Mouse (Mus musculus) cerebellum, adult 2 months (tissue): ENCODE measurements around the gene Gcnt7. TPM values are rescaled to one million over a fixed set of nuclear protein-coding genes. Genes with fewer than 3 reads are reported as not detected.

ENCODE experiments used
- DNase-seq, 2 experiments: peaks; one replicate each; pipeline ENCODE4 v3.0.0; 2021
- H3K27ac ChIP-seq: fragments of 200-500 bp; 2 replicates; pipeline ENCODE4 v1.5.1; 2012; ENCODE audit warnings: low read length, control low read depth, inconsistent platforms; ENCODE audit not compliant: insufficient read depth
- H3K27me3 ChIP-seq: fragments of 200-500 bp; 2 replicates; pipeline ENCODE4 v1.6.1; 2012; ENCODE audit warnings: inconsistent platforms, mild to moderate bottlenecking, low read length, moderate library complexity; ENCODE audit not compliant: control insufficient read depth, insufficient read depth
- H3K4me1 ChIP-seq: fragments of 200-500 bp; 2 replicates; pipeline ENCODE4 v1.6.1; 2011; ENCODE audit warnings: low read length; ENCODE audit not compliant: control insufficient read depth, insufficient read depth
- H3K4me3 ChIP-seq: fragments of 200-500 bp; replicated peaks from 2 replicates; pipeline ENCODE3; 2011; ENCODE audit warnings: mild to moderate bottlenecking, low read depth, low read length, control low read depth; ENCODE audit not compliant: insufficient read depth
- CTCF ChIP-seq: fragments of 200-500 bp; IDR thresholded peaks from 2 replicates; pipeline ENCODE4 v1.5.1; 2011; ENCODE audit warnings: low read depth, mild to moderate bottlenecking, control low read depth, low read length, moderate library complexity, borderline replicate concordance; ENCODE audit not compliant: insufficient read depth
- POLR2A ChIP-seq: fragments of 200-500 bp; IDR thresholded peaks from 2 replicates; pipeline ENCODE4 v1.6.1; 2011; ENCODE audit warnings: low read length, control low read depth, borderline replicate concordance; ENCODE audit not compliant: insufficient read depth
- WGBS: fragments of 180-500 bp; shearing (Covaris S2); methylation state at CpG from one replicate; pipeline ENCODE4 v1.1.7; 2018; 5-methylcytosine and 5-hydroxymethylcytosine counted together
- polyA plus RNA-seq: library from polyadenylated mRNA; depleted of rRNA; stranded (reverse); fragments of >200 nt; gene quantifications from 2 replicates; pipeline ENCODE4 v1.2.3, GENCODE M21; 2012

The Gcnt7 gene
- polyA plus RNA-seq, 1 experiment: not detected

DNA sequence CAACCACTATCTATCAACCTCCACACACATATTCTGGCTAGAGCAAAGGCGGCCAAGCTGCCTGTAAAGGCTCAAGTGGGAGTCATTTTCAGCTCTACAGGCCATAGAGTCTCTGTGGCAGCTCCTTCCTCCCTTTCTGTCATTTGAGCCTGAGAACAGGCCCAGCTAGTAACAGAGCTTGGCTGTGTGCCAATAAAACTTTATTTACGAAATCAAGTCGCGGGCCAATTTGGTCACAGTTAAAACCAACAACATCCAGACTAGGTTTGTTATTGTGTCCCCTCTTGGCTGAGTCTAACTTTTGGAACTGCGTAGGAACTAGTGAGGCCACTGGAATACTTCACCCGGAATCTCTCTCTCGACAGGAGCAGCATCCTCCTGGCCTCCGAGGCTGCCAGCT is 15.2 kb upstream of the Gcnt7 start:
- Histone ChIP-seq H3K27me3 (peaks cover 1% of the 10 kb centered on the region; the same call in 1 of the 2 replicates), H3K4me3 (no peak overlapping the region), H3K4me1 (no peaks in the 10 kb centered on the region), H3K27ac (no peak overlapping the region)
- WGBS: 11% methylated on average over 8 of the region's 8 CpGs
- no peak for DNase-seq
- no peak for TF ChIP-seq CTCF
- no peak for TF ChIP-seq POLR2A

DNA sequence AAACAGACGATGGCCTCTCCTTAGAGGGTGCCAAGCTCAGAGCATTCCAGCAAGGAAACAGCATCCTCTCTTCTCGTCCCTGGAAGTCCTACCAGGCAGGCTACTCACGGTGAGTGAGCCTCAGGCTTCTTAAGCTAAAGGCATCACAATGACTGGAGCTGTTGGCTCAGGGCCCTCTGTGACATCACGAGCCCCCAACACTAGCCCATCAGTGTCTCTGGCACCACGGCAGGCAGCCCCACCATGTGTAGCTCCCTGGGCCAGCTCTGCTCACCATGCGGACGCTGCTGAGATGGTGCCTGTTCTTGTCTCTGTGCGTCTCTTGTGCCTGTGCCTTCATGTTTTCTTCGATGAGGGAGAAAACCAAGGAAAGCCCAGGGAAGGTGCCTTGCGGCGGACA is 13.9 kb upstream of the Gcnt7 start, which contains the start of gene Fam209:
TSS of gene Fam209 (plus strand) at position 203 of the 400 bp plus-strand sequence.
- Histone ChIP-seq H3K4me3 (no peak within 1 kb of the TSS), H3K27me3 (peaks cover 1% of the 10 kb centered on the region; the same call in 1 of the 2 replicates), H3K4me1 (no peaks in the 10 kb centered on the region), H3K27ac (no peak within 1 kb of the TSS)
- no peak for TF ChIP-seq POLR2A
- TF ChIP-seq CTCF: no peak
- DNase-seq: no peak
- 38% methylated on average over 11 of the region's 11 CpGs for WGBS

DNA sequence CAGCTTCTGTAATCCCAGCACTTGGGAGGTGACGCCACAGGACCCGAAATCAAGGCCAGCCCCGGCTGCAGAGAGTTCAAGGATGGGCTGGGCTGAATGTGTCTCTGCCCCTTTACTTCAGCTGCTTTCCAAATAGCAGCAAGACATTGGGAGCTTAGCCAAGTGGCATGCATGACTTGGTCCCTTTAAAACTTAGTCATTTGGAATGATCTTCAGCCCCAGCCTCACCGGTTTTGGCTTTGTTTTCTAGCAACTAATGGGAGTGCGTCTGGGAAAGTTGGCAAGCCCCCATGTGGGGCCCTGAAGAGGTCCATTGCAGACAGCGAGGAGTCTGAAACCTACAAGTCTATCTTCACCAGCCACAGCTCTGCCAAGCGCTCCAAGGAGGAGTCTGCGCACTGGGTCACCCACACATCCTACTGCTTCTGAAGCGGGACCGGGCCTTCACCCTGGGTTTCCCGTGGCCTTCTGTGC is 10.0 kb upstream of the Gcnt7 start:
- DNase-seq: peak in 1 of 2 experiments; percentile 25
- no peaks in the 10 kb centered on the region for H3K27me3 ChIP-seq
- H3K4me3 ChIP-seq: no peak overlapping the region
- no peak overlapping the region for H3K27ac ChIP-seq
- WGBS: 18% methylated on average over 11 of the region's 11 CpGs
- TF ChIP-seq POLR2A: no peak
- no peak for TF ChIP-seq CTCF
- no peaks in the 10 kb centered on the region for H3K4me1 ChIP-seq

DNA sequence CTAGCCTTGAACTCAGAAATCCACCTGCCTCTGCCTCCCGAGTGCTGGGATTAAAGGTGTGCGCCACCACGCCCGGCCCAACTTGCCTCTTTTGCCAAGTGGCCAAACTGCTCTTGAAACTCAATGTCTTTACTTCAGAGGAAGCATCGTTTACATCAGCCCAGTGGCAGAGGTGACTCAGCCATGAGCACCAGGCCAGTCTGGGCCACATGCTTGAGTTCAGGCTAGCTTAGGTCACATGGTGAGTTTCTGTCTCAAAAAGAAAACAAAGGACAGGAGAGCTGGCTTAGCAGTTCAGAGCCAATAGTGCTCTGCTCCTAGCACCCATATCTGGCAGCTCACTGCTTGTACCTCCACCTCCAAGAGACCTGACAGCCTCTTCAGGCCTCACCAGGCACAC is 8.8 kb upstream of the Gcnt7 start:
- WGBS: 91% methylated on average over 5 of the region's 5 CpGs
- Histone ChIP-seq H3K4me3 (no peak overlapping the region), H3K27me3 (no peaks in the 10 kb centered on the region), H3K4me1 (0 out of 2 replicates have a peak, but pooled peaks cover 3% of the 10 kb centered on the region), H3K27ac (no peak overlapping the region)
- TF ChIP-seq POLR2A (no peak), CTCF (no peak)
- DNase-seq: no peak

DNA sequence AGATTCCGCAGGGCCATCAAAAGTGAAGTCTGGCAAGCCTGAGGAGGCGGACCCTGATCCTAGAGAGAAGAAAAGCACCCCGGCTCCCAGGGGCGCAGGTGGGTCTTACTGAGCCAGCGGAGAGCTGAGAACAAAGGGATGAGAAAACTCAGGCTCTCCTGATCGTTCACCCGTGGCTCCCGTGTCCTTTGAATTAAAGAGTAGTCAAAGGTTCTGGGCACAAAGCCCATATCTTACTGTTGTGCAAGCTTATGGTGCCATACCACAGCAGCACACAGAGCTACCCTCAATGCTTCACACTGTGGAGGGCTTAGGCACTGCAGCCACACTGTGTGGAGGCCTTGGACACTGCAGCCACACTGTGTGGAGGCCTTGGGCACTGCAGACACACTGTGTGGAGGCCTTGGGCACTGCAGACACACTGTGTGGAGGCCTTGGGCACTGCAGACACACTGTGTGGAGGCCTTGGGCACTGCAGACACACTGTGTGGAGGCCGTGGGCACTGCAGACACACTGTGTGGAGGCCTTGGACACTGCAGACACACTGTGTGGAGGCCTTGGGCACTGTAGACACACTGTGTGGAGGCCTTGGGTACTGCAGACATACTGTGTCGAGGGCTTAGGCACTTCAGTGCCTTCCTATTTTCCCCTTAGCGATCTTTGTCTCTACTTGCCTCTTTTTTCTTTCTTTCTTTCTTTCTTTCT is 8.2 kb upstream of the Gcnt7 start:
- no peaks in the 10 kb centered on the region for H3K27me3 ChIP-seq
- 66% methylated on average over 11 of the region's 11 CpGs for WGBS
- 0 out of 2 replicates have a peak, but pooled peaks cover 3% of the 10 kb centered on the region for H3K4me1 ChIP-seq
- no peak for DNase-seq
- no peak for TF ChIP-seq CTCF
- TF ChIP-seq POLR2A: no peak
- no peak overlapping the region for H3K27ac ChIP-seq
- no peak overlapping the region for H3K4me3 ChIP-seq

DNA sequence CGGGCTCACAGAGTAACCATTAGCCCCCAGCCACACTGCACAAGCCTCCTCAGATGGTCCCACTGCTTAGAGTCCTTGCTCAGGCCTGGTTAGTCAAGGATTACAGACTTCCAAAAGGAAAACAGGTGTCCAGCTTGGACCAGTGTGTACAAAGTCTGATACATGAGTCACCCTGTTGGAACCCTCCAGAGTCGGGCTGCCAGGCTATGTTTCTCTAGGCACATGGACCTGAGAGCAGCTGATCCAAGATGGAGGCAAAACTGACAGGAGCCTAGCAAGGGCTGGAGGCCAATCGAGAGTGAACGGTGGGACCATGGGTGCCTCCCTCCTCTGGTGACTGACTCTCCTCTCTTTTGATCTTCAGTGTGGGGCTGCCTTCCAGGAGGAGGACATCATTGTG is 4.4 kb upstream of the Gcnt7 start:
- DNase-seq: peak in 1 of 2 experiments; percentile 17

DNA sequence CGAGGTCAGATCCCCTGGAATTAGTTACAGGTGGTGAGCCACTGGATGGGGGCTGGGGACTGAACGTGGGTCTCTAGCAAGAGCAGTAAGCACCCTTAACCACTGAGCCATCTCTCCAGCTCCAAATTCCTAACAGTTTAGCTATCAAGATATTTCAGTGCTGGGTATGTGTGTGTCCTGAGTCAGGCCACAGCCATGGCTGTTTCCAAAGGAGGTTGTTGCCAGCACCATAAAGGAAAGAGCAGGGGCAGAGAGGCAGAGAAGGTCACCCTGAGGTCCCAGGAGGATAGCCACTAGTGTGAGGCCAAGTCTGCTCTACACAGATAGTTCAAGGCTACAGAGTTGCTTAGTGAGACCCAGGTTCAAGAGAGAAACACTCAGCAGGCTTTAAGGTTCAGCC is 2.3 kb upstream of the Gcnt7 start:
- WGBS: 83% methylated on average over 2 of the region's 2 CpGs
- no peaks in the 10 kb centered on the region for H3K27me3 ChIP-seq
- H3K4me3 ChIP-seq: no peak overlapping the region
- peaks cover 3% of the 10 kb centered on the region; the same call in 1 of the 2 replicates for H3K4me1 ChIP-seq
- no peak for DNase-seq
- H3K27ac ChIP-seq: no peak overlapping the region
- TF ChIP-seq POLR2A (no peak), CTCF (no peak)

More for the DNA sequence above, 4.4 kb upstream of the Gcnt7 start:
- Histone ChIP-seq H3K27ac (no peak overlapping the region), H3K4me1 (0 out of 2 replicates have a peak, but pooled peaks cover 3% of the 10 kb centered on the region), H3K27me3 (no peaks in the 10 kb centered on the region), H3K4me3 (no peak overlapping the region)
- TF ChIP-seq POLR2A: no peak
- no peak for TF ChIP-seq CTCF
- 80% methylated on average over 4 of the region's 4 CpGs for WGBS

DNA sequence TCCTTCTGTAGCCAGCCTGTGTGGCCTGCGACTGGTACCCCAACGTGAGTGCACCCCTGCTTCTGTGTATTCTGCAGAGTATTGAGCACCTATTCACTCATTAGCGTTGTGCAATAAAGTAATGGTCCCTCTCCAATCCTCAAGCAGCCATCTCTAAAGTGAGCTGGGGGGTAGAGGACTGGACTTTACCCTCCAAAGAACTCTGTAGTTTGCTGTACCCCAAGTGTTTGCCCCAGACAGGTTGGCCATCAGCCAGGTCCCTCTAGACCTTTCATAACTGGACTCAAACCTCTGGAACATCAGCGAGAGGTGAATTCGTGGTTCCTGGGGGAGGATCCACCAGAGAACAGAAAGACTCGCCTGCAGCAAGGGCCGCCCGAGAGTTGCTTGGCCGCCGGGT is 5.9 kb downstream of the Gcnt7 start:
- 95% methylated on average over 10 of the region's 10 CpGs for WGBS
- Histone ChIP-seq H3K27me3 (no peaks in the 10 kb centered on the region), H3K4me3 (no peak overlapping the region), H3K27ac (no peak overlapping the region), H3K4me1 (no peaks in the 10 kb centered on the region; the same call in 1 of the 2 replicates)
- TF ChIP-seq CTCF: no peak
- no peak for TF ChIP-seq POLR2A
- no peak for DNase-seq
